Mouse (Mus musculus) left cerebral cortex, postnatal 14 days (tissue): ENCODE results near the gene Cnga2. TPM values are rescaled to one million over a fixed set of nuclear protein-coding genes. Genes with fewer than 3 reads are reported as not detected.
"Not testable (repeated sequence)": the region's sequence is repeated elsewhere in the genome, so short reads cannot be mapped to it uniquely, and the experiment has no call there.

Source experiments
- DNase-seq, 2 experiments: peaks; one replicate each; pipeline ENCODE4 v3.0.0; 2021 to 2022; ENCODE audit warnings: low spot score in 2 of 2, mixed read lengths in 1 of 2
- intact Hi-C: fragments of 180-260 bp; cut with DNase I; formaldehyde crosslinking; loops from one replicate; pipeline ENCODE4 v1.15.1; 2025
- long read RNA-seq, 2 experiments: library from polyadenylated mRNA; stranded (forward); transcript quantifications; one replicate each; pipeline ENCODE4 v2.0.0; 2021
- total RNA-seq, 2 experiments: library from RNA; stranded (reverse); gene quantifications; 2 replicates each; pipeline ENCODE4 v1.2.3; 2021

Gene Cnga2
- total RNA-seq: under 1 TPM; 0.26 to 0.40 TPM
- long read RNA-seq, experiment 1: 0 reads
- long read RNA-seq, experiment 2: 0 reads

GRCm38 (mm10) chrX:71991549-71991948 lies at the start of gene Cnga2:
Cnga2 (plus strand) TSS chrX:71991849.
- intact Hi-C loops: no loop called here
- DNase-seq: no peak

- DNase-seq: peak; percentile 37 to 38
- intact Hi-C loops: loop anchor here (2.0 kb wide), 1 partner anchor 298 kb away; no protein-coding TSS in a partner anchor
Observed at GRCm38 (mm10) chrX:71946631-71947030, 45.0 kb upstream of the Cnga2 start.

GRCm38 (mm10) chrX:71958366-71958765 lies 33.3 kb upstream of the Cnga2 start:
- intact Hi-C loops: no loop called here

GRCm38 (mm10) chrX:71962073-71963051 lies 29.3 kb upstream of the Cnga2 start, which contains the start of gene Prrg3:
Prrg3 (plus strand) TSS chrX:71962624.
- intact Hi-C loops: no loop called here
- peak in 1 of 2 experiments; percentile 12 for DNase-seq

More at GRCm38 (mm10) chrX:71958366-71958765, 33.3 kb upstream of the Cnga2 start:
- DNase-seq: no peak

GRCm38 (mm10) chrX:71963275-71963912 lies 28.3 kb upstream of the Cnga2 start:
- DNase-seq: peak; percentile 11 to 43
- intact Hi-C loops: no loop called here

- intact Hi-C loops: no loop called here
- DNase-seq: no peak
Observed at GRCm38 (mm10) chrX:71968216-71968615, 23.4 kb upstream of the Cnga2 start.

GRCm38 (mm10) chrX:71968816-71969215 lies 22.8 kb upstream of the Cnga2 start:
- DNase-seq: peak; percentile 18 to 38
- intact Hi-C loops: no loop called here

- intact Hi-C loops: no loop called here
- no peak for DNase-seq
Observed at GRCm38 (mm10) chrX:71971325-71971724, 20.3 kb upstream of the Cnga2 start.

- intact Hi-C loops: no loop called here
- DNase-seq: no peak
Observed at GRCm38 (mm10) chrX:71972686-71973085, 19.0 kb upstream of the Cnga2 start, which contains the start of gene Fate1. Fate1 (plus strand) TSS chrX:71972986.

- DNase-seq, intact Hi-C loops: not testable (repeated sequence)
Observed at GRCm38 (mm10) chrX:71977681-71978080, 14.0 kb upstream of the Cnga2 start.

- DNase-seq: no peak
- intact Hi-C loops: no loop called here
Observed at GRCm38 (mm10) chrX:71980443-71980842, 11.2 kb upstream of the Cnga2 start.

- intact Hi-C loops: no loop called here
- no peak for DNase-seq
Observed at GRCm38 (mm10) chrX:71981322-71981721, 10.3 kb upstream of the Cnga2 start.

GRCm38 (mm10) chrX:71983205-71983604 lies 8.4 kb upstream of the Cnga2 start:
- intact Hi-C loops: no loop called here
- no peak for DNase-seq

GRCm38 (mm10) chrX:71983775-71984174 lies 7.9 kb upstream of the Cnga2 start:
- intact Hi-C loops: no loop called here
- peak in 1 of 2 experiments; percentile 9 for DNase-seq

- intact Hi-C loops: no loop called here
- no peak for DNase-seq
Observed at GRCm38 (mm10) chrX:71995972-71996371, 4.3 kb downstream of the Cnga2 start.

- DNase-seq: no peak
- intact Hi-C loops: loop anchor here (5.0 kb wide), 1 partner anchor 812 kb away; no protein-coding TSS in a partner anchor
Observed at GRCm38 (mm10) chrX:72009930-72010329, 18.3 kb downstream of the Cnga2 start.

GRCm38 (mm10) chrX:72012236-72012635 lies 20.6 kb downstream of the Cnga2 start:
- intact Hi-C loops: loop anchor here (5.0 kb wide), 1 partner anchor 810 kb away; no protein-coding TSS in a partner anchor
- peak; percentile 39 to 66 for DNase-seq

GRCm38 (mm10) chrX:72012804-72013203 lies 21.2 kb downstream of the Cnga2 start:
- peak; percentile 43 to 51 for DNase-seq

GRCm38 (mm10) chrX:72022241-72022640 lies 30.6 kb downstream of the Cnga2 start:
- intact Hi-C loops: no loop called here
- no peak for DNase-seq

More at GRCm38 (mm10) chrX:72012804-72013203, 21.2 kb downstream of the Cnga2 start:
- intact Hi-C loops: loop anchor here (5.0 kb wide), 1 partner anchor 809 kb away; no protein-coding TSS in a partner anchor
